Mouse (Mus musculus) bone marrow, adult 2 months (tissue): ENCODE measurements around the gene Mex3d.

Experiments
- CTCF ChIP-seq: fragments of 200-500 bp; IDR thresholded peaks from 2 replicates; pipeline ENCODE4 v1.5.1; 2011; ENCODE audit warnings: low read length, control low read depth; ENCODE audit not compliant: control insufficient read depth, insufficient read depth
- POLR2A ChIP-seq: fragments of 200-500 bp; IDR thresholded peaks from 2 replicates; pipeline ENCODE4 v1.6.1; 2011; ENCODE audit warnings: low read depth, mild to moderate bottlenecking, control low read depth, low read length, borderline replicate concordance; ENCODE audit not compliant: control insufficient read depth

- TF ChIP-seq CTCF (no peak), POLR2A (peak; percentile 22; the same call in 1 of the 2 replicates)
These were observed 44.0 kb downstream of the Mex3d start for GRCm38 (mm10) chr10:80343425-80343895.
